Mouse (Mus musculus): ENCODE measurements around the gene Dram2. TPM values are rescaled to one million over a fixed set of nuclear protein-coding genes. Genes with fewer than 3 reads are reported as not detected.
"Not testable (repeated sequence)": the region's sequence is repeated elsewhere in the genome, so short reads cannot be mapped to it uniquely, and the experiment has no call there.

Gene Dram2
- 10 to 100 TPM; 39.2 to 40.2 TPM for total RNA-seq (2021)

GRCm38 (mm10) chr3:106547171-106547923, at the start of gene Dram2, which contains the start of gene Cept1:
Dram2 (plus strand) TSS chr3:106547798.
Cept1 (minus strand) TSS chr3:106547802.
- DNase-seq (ENCODE audit: extremely low spot score in 1 of 2, low spot score in 1 of 2) = peak; percentile 77 to 79

DNA sequence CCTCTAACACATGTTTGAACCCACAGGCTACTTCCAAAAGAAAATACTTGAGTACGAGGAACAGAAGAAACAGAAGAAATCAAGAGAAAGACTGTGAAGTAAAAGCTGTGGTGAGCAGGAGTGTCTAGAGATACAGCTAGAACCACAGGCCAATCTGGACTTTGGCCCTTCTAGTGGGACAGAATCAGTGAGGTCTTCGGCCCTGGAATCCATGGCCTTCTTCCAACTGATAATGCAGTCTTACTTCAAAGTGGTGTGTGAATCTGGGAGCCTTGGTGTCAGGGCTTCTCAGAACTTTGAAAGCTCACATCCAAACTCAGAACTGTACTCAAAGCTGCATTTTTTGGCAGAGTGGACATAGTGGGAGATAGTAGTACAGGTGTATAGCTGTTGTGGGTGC, 47.1 kb upstream of the Dram2 start:
- DNase-seq (ENCODE audit: extremely low spot score in 1 of 2, low spot score in 1 of 2) = no peak

DNA sequence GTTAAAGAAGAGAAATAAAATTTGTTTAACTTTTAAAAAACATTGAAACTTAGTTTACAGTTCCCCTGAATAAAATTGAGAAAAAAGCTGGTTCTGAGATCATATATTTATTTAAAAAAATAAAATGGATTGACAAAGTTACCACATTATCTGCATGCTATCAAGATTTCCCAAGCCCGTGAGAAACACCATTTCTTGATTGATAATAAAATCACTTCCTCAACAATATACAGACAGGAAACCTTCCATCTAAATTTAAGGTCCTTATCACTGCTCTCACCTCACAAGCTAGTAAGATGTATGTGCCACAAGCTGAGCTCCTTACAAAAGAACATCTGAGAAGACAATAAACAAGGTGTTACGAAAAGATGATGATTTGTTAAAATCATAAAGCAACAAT, 44.7 kb upstream of the Dram2 start:
- no peak for DNase-seq (ENCODE audit: extremely low spot score in 1 of 2, low spot score in 1 of 2)

- no peak for DNase-seq (ENCODE audit: extremely low spot score in 1 of 2, low spot score in 1 of 2)
These were observed 36.9 kb upstream of the Dram2 start for GRCm38 (mm10) chr3:106510669-106511068.

DNA sequence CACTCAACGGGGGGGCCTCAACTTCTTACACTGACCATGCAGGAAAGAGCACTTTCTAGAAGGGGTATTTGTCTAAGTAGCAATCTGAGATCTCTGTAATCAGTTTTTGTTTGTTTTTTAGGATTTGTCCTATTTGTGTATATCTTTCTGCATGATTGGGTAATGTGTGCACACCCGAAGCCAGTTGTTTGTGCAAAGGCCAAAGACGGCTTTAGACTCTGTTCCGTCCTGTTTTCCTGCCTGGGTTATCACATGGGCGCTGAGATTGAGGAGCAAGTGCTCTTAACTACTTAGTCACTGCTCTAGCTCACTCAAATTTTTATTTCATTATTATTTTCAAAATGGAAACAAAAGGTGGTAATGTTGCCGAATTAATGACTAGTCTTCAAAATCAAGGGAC, 32.6 kb upstream of the Dram2 start:
- DNase-seq (ENCODE audit: extremely low spot score in 1 of 2, low spot score in 1 of 2) = no peak

DNA sequence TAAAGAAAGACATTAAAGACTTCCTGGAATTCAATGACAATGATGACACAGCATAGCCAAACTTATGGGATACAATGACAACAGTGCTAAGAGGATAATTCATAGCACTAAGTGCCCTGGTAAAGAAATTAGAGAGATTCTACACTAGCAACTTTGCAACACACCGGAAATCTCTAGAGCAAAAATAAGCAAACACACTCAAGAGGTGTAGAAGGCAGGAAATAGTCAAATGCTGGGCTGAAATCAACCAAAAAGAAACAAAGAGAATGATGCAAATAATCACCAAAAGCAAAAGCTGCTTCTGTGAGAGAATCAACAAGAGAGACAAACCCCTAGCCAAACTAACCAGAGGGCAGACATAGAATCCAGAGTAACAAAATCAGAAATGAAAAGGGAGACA, 24.9 kb upstream of the Dram2 start:
- no peak for DNase-seq (ENCODE audit: extremely low spot score in 1 of 2, low spot score in 1 of 2)

GRCm38 (mm10) chr3:106526411-106526810, 21.2 kb upstream of the Dram2 start:
- no peak for DNase-seq (ENCODE audit: extremely low spot score in 1 of 2, low spot score in 1 of 2)

DNA sequence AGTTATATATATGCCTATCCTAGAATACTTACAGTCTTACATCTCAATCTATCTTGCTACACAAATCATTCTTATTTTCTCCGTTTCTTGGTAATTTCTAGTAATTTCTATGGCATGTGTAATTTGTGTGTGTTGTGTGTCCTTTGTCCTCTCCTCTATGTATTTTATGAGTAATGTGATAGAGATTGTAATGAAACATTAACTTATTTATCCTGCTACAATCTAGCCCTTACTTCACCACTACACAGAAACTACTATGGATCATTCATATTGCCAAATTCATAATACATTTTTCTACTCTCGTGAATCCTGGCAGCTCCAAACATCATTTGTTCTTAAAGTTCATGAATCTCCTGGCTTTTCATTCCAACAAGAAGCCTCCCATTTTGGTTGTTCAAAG, 19.6 kb upstream of the Dram2 start:
- no peak for DNase-seq (ENCODE audit: extremely low spot score in 1 of 2, low spot score in 1 of 2)

GRCm38 (mm10) chr3:106533277-106533676, 14.3 kb upstream of the Dram2 start:
- no peak for DNase-seq (ENCODE audit: extremely low spot score in 1 of 2, low spot score in 1 of 2)

- DNase-seq (ENCODE audit: extremely low spot score in 1 of 2, low spot score in 1 of 2) = no peak
These were observed 2.8 kb upstream of the Dram2 start for GRCm38 (mm10) chr3:106544721-106545316.

GRCm38 (mm10) chr3:106547924-106548539, 434 bp downstream of the Dram2 start:
- no peak for DNase-seq (ENCODE audit: extremely low spot score in 1 of 2, low spot score in 1 of 2)

DNA sequence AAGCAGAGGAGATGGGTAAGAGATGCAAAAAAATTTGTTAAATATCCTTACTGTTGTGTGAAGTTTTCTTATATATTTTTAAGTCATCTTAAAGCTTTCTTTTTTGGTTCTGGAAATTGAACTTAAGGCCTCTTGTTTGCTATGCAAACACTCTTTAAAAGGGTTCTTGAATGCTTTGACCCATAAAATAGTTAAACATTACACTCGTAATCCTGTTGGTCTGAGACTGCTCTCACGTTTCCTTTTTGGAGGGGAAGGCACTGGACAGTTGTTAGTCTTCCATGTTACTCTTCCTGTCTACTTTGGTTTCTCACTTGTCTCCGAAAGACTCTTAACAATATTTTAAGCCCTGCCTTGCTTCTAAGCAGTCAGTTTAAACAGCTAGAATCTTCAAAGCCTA, 1.4 kb downstream of the Dram2 start:
- DNase-seq (ENCODE audit: extremely low spot score in 1 of 2, low spot score in 1 of 2) = no peak

DNA sequence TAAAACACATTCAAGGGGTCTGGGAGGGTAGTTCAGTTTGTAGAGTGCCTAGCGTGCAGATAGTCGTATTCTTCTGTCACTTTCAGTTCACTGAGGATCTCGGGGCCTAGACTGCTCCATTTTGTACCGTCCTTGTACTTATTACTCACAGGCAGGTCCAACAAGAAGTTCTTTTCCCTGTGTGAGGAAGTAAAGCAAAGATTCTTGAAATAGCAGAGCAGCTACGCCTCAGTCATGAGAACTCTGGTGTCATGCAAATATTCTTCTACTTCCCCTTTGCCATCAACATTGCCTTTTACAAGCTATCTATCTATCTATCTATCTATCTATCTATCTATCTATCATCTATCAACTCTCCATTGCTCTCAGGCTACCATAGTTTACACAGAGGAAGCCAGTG, 5.8 kb downstream of the Dram2 start:
- no peak for DNase-seq (ENCODE audit: extremely low spot score in 1 of 2, low spot score in 1 of 2)

DNA sequence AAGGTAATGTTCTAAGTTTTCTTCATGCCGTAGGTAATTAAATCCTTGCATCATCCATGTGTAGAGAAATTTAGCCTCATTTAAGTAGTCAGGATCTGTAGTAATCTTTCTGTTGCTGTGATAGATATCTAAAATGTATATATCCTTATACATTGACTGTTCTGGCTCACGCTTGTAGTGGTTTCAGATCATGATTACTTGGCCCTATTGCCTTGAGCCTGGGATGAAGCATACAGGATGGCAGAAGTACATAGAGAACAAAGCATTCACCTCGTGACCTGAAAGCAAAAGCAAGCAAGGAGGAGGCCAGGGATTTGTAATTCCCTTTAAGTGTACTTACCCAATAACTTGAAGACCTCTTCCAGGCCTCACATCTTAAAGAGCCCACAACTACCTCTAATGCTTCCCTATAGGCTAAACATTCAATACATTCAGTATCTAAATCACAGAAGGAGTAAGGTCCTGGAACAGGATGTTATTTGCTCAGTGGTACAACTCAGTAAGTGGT, 8.2 kb downstream of the Dram2 start:
- DNase-seq (ENCODE audit: extremely low spot score in 1 of 2, low spot score in 1 of 2) = no peak

DNA sequence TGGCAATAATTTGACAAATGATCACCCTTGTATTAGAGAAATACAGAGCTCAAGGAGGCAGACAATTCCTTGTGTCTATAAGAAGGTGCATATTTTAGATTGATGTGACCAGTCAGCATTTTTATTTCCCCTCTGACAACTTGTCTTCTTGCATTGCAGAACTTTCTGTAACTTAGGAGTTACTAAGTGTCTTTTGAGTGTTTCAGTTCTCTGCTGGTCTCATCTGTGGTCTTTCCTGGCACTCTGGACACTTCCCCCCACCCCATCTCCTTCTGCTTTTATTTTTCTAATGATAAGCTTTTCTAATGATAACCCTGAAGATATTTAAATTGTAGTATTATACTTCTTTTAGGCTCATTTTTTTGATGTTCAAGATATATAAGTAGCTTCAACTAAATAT, 10.7 kb downstream of the Dram2 start:
- no peak for DNase-seq (ENCODE audit: extremely low spot score in 1 of 2, low spot score in 1 of 2)

GRCm38 (mm10) chr3:106565876-106566275, 18.3 kb downstream of the Dram2 start:
- no peak for DNase-seq (ENCODE audit: extremely low spot score in 1 of 2, low spot score in 1 of 2)

- no peak for DNase-seq (ENCODE audit: extremely low spot score in 1 of 2, low spot score in 1 of 2)
These were observed 25.6 kb downstream of the Dram2 start for GRCm38 (mm10) chr3:106573191-106573590.

- no peak for DNase-seq (ENCODE audit: extremely low spot score in 1 of 2, low spot score in 1 of 2)
These were observed 31.7 kb downstream of the Dram2 start for GRCm38 (mm10) chr3:106579296-106579695.

GRCm38 (mm10) chr3:106593631-106594030, 46.0 kb downstream of the Dram2 start:
- DNase-seq (ENCODE audit: extremely low spot score in 1 of 2, low spot score in 1 of 2) = not testable (repeated sequence)

DNA sequence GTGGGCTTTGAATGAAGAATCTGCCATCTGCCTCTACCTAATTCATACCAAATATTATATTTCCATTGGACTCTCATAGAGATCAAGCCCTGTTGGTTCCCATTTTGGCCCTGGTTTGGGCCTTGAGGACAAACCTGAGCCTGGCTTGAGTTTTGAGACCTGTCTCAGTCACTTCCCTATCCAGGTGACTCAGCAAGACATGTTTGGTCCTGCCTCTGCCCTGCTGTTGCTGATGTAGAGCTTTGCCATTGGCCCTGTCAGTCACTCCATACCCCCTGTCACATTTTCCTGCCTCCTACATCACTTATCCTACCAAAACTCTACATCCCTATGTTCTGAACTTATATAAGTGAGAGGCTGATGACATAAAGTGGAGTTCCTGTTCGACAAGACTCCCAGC, 70.5 kb downstream of the Dram2 start:
- no peak for DNase-seq (ENCODE audit: extremely low spot score in 1 of 2, low spot score in 1 of 2)
